Mouse (Mus musculus) frontal cortex, postnatal 14 days (tissue): ENCODE measurements around the gene Cnr1.

Experiments
- DNase-seq, 2 experiments: peaks; one replicate each; pipeline ENCODE4 v3.0.0; 2022; ENCODE audit warnings: low spot score in 2 of 2

Gene Cnr1

GRCm38 (mm10) chr4:33931347-33931746 is 7.0 kb downstream of the Cnr1 start:
- DNase-seq: no peak

DNA sequence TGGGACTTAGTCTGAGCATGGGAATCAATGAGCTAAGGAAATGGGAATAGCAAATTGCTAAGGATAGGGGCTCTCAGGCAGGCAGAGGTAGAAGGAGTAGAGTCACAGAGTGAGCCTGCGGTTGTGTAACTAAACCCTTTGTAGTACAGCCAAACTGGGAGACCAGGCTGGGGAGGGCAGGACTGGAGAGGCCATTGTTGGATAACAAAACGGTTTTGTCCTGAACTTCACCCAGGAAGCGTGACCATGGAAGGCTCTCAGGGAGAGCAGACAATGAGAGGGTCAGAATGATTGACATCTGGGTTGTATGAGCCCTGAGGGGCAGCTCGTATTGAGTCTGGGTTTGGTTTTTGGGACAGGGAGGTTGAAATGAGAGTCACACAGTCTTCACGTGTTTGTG is 17.2 kb downstream of the Cnr1 start:
- DNase-seq: no peak

DNA sequence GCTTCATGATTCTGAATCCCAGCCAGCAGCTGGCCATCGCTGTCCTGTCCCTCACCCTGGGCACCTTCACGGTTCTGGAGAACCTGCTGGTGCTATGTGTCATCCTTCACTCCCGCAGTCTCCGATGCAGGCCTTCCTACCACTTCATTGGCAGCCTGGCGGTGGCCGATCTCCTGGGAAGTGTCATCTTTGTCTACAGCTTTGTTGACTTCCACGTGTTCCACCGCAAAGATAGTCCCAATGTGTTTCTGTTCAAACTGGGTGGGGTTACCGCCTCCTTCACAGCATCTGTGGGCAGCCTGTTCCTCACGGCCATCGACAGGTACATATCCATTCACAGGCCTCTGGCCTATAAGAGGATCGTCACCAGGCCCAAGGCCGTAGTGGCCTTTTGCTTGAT is 19.5 kb downstream of the Cnr1 start:
- DNase-seq: no peak

DNA sequence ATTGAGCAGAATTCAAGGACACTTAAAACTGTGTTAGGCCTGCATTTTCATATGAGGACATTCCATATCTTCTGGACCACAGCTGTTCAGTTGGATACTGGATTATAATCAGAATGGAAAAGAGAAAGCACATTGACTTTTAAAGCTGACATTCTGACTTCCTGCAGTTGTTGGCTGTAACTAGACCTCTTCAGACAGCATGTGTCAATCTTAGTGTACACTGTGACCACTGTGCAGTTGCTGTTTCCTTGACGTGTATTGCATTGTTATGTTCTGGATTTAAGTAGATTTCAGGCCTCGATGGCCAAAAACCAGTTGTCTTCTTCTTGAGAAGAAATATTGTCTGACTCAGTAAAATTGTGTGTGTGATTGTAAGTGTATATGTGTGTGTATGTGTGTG is 21.3 kb downstream of the Cnr1 start:
- no peak for DNase-seq

DNA sequence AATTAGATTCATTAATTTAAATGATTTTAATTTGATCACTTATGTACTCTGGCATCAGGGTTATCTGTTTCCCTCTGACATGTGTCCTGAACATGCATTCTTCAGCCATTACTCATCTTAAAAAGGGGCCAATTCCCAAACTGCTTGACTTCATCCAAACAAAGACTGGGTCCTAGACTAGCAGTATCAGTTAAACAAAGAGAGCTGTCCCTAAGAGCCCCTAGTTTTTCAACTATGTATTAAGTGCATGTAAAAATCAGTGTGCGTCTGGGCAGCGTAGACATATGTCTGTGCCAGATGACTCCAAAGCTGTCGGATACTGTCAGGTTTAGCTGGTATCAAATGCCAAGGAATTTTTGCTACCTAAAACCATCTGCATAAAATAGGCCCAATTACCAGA is 23.2 kb downstream of the Cnr1 start:
- no peak for DNase-seq

DNA sequence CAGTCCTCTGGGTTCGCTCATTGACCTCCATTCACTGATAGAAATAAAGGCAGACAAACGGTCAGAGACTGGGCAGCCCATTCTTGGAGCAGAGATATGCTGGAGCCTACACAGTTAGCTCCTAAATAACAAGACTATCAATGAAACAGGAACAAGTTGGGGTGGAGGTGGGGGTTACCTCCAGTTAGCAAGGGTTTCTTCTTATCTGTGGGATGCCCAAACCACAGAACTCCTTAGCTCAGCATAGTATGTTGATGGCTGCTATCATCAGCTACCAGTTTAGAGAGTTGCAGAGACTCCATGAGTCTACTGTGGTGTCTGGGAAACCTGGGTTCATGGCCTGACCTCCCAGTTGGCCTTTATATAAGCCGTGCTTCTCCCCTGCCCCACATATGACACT is 33.0 kb downstream of the Cnr1 start:
- no peak for DNase-seq

DNA sequence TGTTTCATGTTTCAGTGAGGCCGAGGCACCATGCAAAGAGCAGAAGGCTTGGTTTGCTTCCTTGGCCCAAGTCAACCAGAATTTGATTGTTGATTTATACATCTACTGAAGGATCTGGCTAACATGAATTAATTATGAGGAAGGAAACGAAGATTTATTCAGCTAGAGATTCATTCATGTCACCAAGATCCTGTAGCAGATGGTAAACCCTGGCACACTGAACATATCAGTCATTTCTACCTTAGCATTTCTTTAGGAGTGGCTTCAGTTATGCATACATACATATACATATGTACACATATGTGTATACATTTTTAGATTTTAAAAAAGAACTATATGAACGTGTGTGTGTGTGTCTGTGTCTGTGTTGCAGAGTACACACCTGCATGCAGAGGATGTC is 34.1 kb downstream of the Cnr1 start:
- no peak for DNase-seq

- no peak for DNase-seq
Observed at GRCm38 (mm10) chr4:33959841-33960240, 35.4 kb downstream of the Cnr1 start.

DNA sequence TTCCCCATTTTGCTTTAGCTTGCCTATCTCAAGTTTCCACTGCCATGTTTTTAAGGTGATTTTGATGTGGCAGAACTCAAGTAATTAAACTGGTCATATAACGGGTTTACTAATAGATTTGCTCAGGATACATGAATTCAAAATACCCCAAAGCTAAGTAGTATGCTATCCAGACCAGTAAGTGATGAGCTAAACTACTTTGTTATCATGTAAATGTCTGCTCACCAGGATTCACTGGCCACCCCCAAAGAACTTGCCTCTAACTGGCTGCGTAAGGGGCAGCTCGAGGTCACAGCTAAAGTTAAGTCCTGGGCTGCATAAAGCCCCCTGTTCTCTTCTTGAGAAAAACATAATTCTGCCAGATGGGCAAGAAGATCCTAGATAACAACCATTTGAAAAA is 46.3 kb downstream of the Cnr1 start:
- DNase-seq: no peak

- no peak for DNase-seq
Observed at GRCm38 (mm10) chr4:33988466-33989089, 64.2 kb downstream of the Cnr1 start.

DNA sequence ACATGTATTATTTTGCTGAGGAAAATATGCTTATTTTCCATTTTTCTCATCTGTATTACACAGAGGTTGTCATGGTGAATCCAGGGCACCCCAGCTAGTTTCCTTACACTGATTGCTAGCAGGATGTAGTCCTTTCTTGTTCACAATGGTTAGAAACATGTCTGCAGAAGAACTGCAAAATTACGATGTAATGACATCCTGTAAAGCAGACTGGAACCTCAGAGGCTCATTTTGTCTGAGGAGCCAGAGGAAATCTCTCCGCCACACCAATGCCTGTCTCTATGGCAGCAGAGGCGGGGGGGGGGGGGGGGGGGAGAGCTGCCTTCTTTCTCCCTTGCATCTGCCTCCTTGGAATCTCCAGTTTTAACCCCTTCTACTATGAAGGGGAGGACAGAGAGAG is 68.3 kb downstream of the Cnr1 start:
- DNase-seq: no peak

DNA sequence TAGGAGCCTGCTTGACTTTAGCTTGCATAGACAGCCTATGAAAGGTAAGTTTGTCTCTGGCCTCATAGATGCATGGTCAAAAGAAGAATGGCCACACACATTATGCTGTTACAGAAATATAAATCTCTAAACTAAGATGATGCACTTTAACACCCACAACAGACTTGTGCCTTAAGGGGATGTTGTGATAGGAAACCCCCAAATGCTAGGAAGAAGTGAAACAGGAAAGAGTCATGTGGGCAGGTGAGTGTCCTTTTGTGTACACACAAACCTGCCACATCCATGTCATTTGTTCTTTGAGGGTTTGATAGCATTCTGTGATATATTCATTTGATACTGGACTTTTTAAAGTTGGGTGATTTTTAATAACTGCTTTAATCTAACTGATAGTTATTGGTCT is 72.0 kb downstream of the Cnr1 start:
- DNase-seq: no peak
